Mouse (Mus musculus): ENCODE results near the gene Stx4a. TPM values are rescaled to one million over a fixed set of nuclear protein-coding genes. Genes with fewer than 3 reads are reported as not detected.

The Stx4a gene
- polyA plus RNA-seq, 1 experiment from 2014 or later: 29.3 TPM

DNA sequence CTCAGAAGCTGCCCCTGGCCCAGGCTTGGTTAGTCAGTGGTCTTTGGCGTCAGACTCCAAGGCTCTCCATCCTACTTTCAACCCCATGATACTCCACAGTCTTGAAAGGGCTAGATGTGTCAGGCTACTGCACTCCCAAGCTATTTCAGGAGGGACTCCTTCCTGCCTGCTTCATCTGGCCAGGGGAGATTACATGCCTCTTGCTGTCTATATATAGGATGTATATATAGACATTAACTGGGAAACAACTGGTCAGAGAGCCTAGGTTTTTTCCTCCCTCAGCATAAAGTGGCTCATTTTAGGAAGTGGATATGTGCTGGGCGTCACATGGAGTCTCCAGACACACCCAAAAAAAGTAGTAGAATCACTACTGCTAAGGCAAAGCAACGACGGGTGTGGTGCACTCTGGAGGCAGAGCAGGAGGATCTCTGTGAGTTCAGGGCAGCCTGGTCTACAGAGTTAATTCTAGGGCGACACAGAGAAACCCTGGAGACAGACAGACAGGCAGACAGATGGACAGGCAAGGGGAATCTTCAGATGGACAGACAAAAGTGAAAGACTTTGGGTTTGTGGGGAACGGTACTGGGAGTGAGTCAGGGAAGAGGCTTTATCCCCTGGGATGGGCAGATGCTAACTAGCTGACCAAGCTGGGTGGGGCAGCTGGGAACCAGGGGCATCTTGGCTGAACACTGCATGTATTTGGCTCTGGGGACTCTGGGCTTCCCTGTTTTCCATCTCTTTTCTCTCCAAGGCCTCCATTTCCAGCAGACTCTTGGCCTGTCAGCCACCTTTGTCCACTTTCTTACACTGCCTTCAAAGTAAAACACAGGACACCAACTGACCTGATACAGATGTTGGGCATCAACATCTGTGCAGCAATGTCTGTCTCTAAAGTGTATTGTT lies 26.1 kb downstream of the Stx4a start:
- WGBS: 80% methylated on average over 6 of the region's 6 CpGs
- no peak overlapping the region for H3K27ac ChIP-seq (replicated peaks)
- H3K27me3 ChIP-seq (replicated peaks; ENCODE audit: low read depth, poor library complexity, severe bottlenecking): no peaks in the 10 kb centered on the region
- H3K4me3 ChIP-seq: no peak overlapping the region
- no peaks in the 10 kb centered on the region for H3K4me1 ChIP-seq
- no peak for DNase-seq (ENCODE audit: low spot score)
- H3K9me3 ChIP-seq: no peaks in the 10 kb centered on the region
- H3K36me3 ChIP-seq (replicated peaks): peaks cover 25% of the 10 kb centered on the region

DNA sequence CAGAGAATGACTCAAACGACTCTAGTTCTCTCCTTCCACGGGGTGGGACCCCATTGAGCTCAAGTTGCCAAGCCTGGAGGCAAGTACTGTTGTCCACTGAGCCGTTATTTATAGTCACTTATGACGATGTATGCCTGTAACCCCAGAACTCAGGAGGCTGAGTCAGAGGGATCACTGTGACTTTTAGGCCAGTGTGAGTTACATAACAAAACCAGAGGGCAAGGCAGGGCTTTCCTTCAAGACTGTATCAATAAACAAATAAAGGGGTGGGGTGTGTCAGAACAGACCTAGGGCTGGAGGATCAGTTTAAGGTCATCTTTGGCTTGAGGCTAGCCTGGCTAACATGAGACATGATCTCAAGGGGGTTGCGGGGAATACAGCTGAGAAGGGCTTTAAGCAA lies 26.8 kb downstream of the Stx4a start:
- H3K27ac ChIP-seq (replicated peaks): no peak overlapping the region
- H3K9me3 ChIP-seq: no peaks in the 10 kb centered on the region
- H3K27me3 ChIP-seq (replicated peaks; ENCODE audit: low read depth, poor library complexity, severe bottlenecking): no peaks in the 10 kb centered on the region
- H3K4me3 ChIP-seq: no peak overlapping the region
- H3K4me1 ChIP-seq: no peaks in the 10 kb centered on the region
- H3K36me3 ChIP-seq (replicated peaks): peaks cover 24% of the 10 kb centered on the region
- WGBS: 66% methylated on average over 5 of the region's 5 CpGs
- DNase-seq (ENCODE audit: low spot score): no peak

DNA sequence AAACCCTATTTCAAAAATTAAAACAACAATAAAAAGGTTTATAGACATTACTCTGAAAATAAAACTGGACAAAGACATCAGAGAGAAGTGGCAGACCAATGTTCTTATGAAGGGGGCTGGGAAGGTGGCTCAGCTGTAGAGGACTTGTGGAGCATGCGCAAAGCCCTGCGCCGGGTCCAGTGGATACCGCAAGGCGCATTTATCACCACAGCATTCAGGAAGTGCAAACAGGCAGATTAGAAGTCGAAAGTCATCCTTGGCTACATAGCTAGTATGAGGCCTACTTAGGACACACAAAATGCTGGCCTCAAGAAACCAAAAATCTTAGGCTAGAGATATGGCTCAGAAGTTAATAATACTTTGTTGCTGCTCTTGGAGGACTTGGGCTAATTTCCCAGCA lies 34.2 kb downstream of the Stx4a start:
- Histone ChIP-seq H3K27me3 (replicated peaks; ENCODE audit: low read depth, poor library complexity, severe bottlenecking) (no peaks in the 10 kb centered on the region), H3K4me1 (no peaks in the 10 kb centered on the region), H3K36me3 (replicated peaks) (peaks cover 4% of the 10 kb centered on the region; the same call in 1 of the 2 replicates), H3K27ac (replicated peaks) (no peak overlapping the region), H3K9me3 (no peaks in the 10 kb centered on the region), H3K4me3 (no peak overlapping the region)
- 93% methylated on average over 6 of the region's 6 CpGs for WGBS
- DNase-seq (ENCODE audit: low spot score): no peak

GRCm38 (mm10) chr7:127866434-127866833 lies 42.3 kb downstream of the Stx4a start:
- no peaks in the 10 kb centered on the region for H3K27me3 ChIP-seq (replicated peaks; ENCODE audit: low read depth, poor library complexity, severe bottlenecking)
- 0 out of 2 replicates have a peak overlapping the region, but pooled peaks have one; percentile 8 for H3K4me3 ChIP-seq
- DNase-seq (ENCODE audit: low spot score): no peak
- H3K9me3 ChIP-seq: no peaks in the 10 kb centered on the region
- H3K36me3 ChIP-seq (replicated peaks): peaks cover 81% of the 10 kb centered on the region
- H3K27ac ChIP-seq (replicated peaks): no peak overlapping the region
- no peaks in the 10 kb centered on the region for H3K4me1 ChIP-seq
- WGBS: 92% methylated on average over 12 of the region's 12 CpGs

- peaks cover 89% of the 10 kb centered on the region for H3K36me3 ChIP-seq (replicated peaks)
Observed at GRCm38 (mm10) chr7:127867641-127868040, 43.5 kb downstream of the Stx4a start.

GRCm38 (mm10) chr7:127869149-127869810 lies 45.2 kb downstream of the Stx4a start:
- H3K9me3 ChIP-seq: no peaks in the 10 kb centered on the region
- peaks cover 98% of the 10 kb centered on the region for H3K36me3 ChIP-seq (replicated peaks)
- WGBS: 89% methylated on average over 3 of the region's 3 CpGs
- no peak overlapping the region for H3K4me3 ChIP-seq
- H3K4me1 ChIP-seq: peaks cover 8% of the 10 kb centered on the region
- no peaks in the 10 kb centered on the region for H3K27me3 ChIP-seq (replicated peaks; ENCODE audit: low read depth, poor library complexity, severe bottlenecking)
- no peak overlapping the region for H3K27ac ChIP-seq (replicated peaks)
- no peak for DNase-seq (ENCODE audit: low spot score)

More at GRCm38 (mm10) chr7:127867641-127868040, 43.5 kb downstream of the Stx4a start:
- Histone ChIP-seq H3K4me1 (no peaks in the 10 kb centered on the region), H3K27ac (replicated peaks) (no peak overlapping the region), H3K27me3 (replicated peaks; ENCODE audit: low read depth, poor library complexity, severe bottlenecking) (no peaks in the 10 kb centered on the region), H3K4me3 (no peak overlapping the region), H3K9me3 (no peaks in the 10 kb centered on the region)
- WGBS: 96% methylated on average over 18 of the region's 18 CpGs
- no peak for DNase-seq (ENCODE audit: low spot score)

- H3K4me3 ChIP-seq: 0 out of 2 replicates have a peak overlapping the region, but pooled peaks have one; percentile 18
- H3K36me3 ChIP-seq (replicated peaks): peaks cover 88% of the 10 kb centered on the region
- no peaks in the 10 kb centered on the region for H3K27me3 ChIP-seq (replicated peaks; ENCODE audit: low read depth, poor library complexity, severe bottlenecking)
- WGBS: 84% methylated on average over 5 of the region's 5 CpGs
- no peak for DNase-seq (ENCODE audit: low spot score)
- H3K4me1 ChIP-seq: peaks cover 12% of the 10 kb centered on the region
- no peaks in the 10 kb centered on the region for H3K9me3 ChIP-seq
- H3K27ac ChIP-seq (replicated peaks): no peak overlapping the region
Observed at GRCm38 (mm10) chr7:127870136-127870821, 46.2 kb downstream of the Stx4a start.

DNA sequence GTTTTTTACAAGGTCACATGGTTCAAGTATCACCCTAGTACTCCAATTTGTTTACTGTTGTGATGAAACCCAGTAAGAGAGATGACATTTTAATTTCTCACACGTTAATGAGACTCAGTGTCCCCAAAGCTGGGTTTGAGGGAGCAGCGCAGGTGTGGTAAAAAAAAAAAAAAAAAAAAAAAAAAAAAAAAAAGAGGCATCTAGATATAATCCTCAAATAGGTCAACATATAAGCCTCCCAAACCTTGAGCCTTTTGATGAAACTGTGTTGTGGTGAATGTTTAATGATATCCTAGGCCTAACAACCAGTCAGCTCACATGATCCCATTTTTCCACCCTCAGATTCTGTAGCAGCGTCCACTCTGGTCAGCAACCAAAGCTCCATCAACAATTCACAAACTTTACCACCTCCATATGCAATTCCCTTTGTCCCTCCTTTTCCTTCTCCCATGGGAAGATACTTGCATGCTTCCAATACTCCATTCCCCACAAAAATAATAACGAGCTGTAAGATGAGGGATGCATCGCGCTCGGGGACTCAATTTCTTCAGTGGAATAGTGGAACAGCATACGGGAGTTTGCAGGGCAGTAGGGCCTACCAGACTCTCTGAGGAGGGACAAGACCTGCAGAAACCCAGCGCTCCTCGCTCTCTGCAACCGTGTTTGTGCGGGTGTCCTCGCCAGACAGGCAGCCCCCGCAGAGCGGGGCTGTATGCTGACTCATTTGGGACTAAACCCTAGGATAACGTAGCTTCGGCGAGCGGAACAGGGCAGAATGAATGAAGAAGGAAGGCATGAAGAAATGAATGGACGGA lies 50.9 kb downstream of the Stx4a start:
- DNase-seq (ENCODE audit: low spot score): no peak
- no peaks in the 10 kb centered on the region for H3K27me3 ChIP-seq (replicated peaks; ENCODE audit: low read depth, poor library complexity, severe bottlenecking)
- peaks cover 65% of the 10 kb centered on the region for H3K36me3 ChIP-seq (replicated peaks)
- H3K4me3 ChIP-seq: peak overlapping the region; percentile 93
- H3K27ac ChIP-seq (replicated peaks): peak overlapping the region; percentile 96
- 5% methylated on average over 20 of the region's 20 CpGs for WGBS
- peaks cover 22% of the 10 kb centered on the region for H3K4me1 ChIP-seq
- no peaks in the 10 kb centered on the region for H3K9me3 ChIP-seq

DNA sequence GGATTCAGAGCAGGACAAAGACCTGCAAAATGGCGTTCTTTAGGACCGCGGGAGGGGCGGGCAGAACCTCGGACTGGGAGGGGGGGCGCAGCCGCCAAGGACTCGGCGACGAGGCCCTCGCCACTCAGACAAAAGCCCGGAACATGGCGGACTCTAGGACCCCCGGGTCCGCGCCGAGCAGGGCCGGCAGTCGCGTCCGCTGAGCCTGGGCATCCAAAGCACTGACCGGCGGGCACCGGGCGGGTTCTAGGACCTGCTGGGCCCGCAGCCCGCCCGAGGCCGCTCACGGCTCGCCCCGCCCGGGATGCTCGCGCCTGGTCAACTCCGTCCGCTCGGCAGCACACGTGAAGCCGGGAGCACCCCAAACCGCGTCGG lies 51.5 kb downstream of the Stx4a start:
- DNase-seq (ENCODE audit: low spot score): peak; percentile 99
- Histone ChIP-seq H3K4me1 (peaks cover 22% of the 10 kb centered on the region), H3K9me3 (no peaks in the 10 kb centered on the region), H3K36me3 (replicated peaks) (peaks cover 65% of the 10 kb centered on the region), H3K27me3 (replicated peaks; ENCODE audit: low read depth, poor library complexity, severe bottlenecking) (no peaks in the 10 kb centered on the region), H3K4me3 (peak overlapping the region; percentile 93), H3K27ac (replicated peaks) (peak overlapping the region; percentile 96)
- WGBS: under 1% methylated on average over 43 of the region's 43 CpGs

DNA sequence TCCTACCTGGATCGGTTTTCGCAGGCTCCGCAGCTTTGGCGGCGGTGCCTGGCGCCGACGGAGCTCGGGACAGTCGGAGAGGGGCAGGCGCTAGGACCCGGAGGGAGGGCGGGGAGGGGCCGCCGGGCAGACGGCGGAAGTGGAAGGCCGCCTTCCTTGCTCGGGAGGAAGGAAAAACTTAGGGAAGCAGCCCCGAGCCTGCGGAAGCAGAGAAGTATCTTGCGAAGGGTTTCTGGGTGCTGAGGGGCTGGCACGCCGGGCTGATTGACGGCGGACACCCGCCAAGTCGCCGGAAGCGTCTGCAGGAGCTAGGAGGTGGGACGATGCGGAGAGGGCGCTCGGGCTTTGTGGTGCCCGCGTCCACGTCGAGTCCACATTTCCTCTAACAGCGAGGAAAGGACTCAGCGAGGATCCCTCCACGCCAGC lies 52.0 kb downstream of the Stx4a start, which contains the start of gene Zfp646:
Gene Zfp646 (plus strand): TSS at position 181 of the 426 bp plus-strand sequence.
- DNase-seq (ENCODE audit: low spot score): peak; percentile 95
- Histone ChIP-seq H3K9me3 (no peaks in the 10 kb centered on the region), H3K4me1 (peaks cover 22% of the 10 kb centered on the region), H3K4me3 (peak within 1 kb of the TSS; percentile 93), H3K36me3 (replicated peaks) (peaks cover 65% of the 10 kb centered on the region), H3K27me3 (replicated peaks; ENCODE audit: low read depth, poor library complexity, severe bottlenecking) (no peaks in the 10 kb centered on the region), H3K27ac (replicated peaks) (peak within 1 kb of the TSS; percentile 96)
- WGBS: under 1% methylated on average over 41 of the region's 41 CpGs

GRCm38 (mm10) chr7:127876467-127877348 lies 52.6 kb downstream of the Stx4a start, which contains the start of gene Zfp668:
Zfp668 (minus strand) TSS chr7:127876828.
- no peaks in the 10 kb centered on the region for H3K27me3 ChIP-seq (replicated peaks; ENCODE audit: low read depth, poor library complexity, severe bottlenecking)
- peak within 1 kb of the TSS; percentile 96 for H3K27ac ChIP-seq (replicated peaks)
- peaks cover 22% of the 10 kb centered on the region for H3K4me1 ChIP-seq
- no peaks in the 10 kb centered on the region for H3K9me3 ChIP-seq
- peak; percentile 93 for DNase-seq (ENCODE audit: low spot score)
- H3K4me3 ChIP-seq: peak within 1 kb of the TSS; percentile 93
- WGBS: under 1% methylated on average over 60 of the region's 60 CpGs
- H3K36me3 ChIP-seq (replicated peaks): peaks cover 65% of the 10 kb centered on the region

Measured in embryonic facial prominence, embryonic 10.5 days (tissue).